Mouse (Mus musculus) T-helper 17 cell (primary cell): ENCODE results near the gene Glis1.

ENCODE experiments used
- in situ Hi-C, 2 experiments: fragments of 300-600 bp; cut with MboI, MseI; formaldehyde crosslinking; loops; 1 replicate in 1 of 2; 2 replicates in 1 of 2; pipeline ENCODE4 v1.15.1; 2025; ENCODE audit warnings: high pct_unique_total_duplicates in 2 of 2

Glis1 gene

GRCm38 (mm10) chr4:107680311-107681098, 246.1 kb downstream of the Glis1 start:
- in situ Hi-C loops, result no loop called here

GRCm38 (mm10) chr4:107681099-107681849, 246.9 kb downstream of the Glis1 start:
- in situ Hi-C loops, result no loop called here

GRCm38 (mm10) chr4:107683006-107683756, 248.8 kb downstream of the Glis1 start:
- in situ Hi-C loops, result no loop called here

GRCm38 (mm10) chr4:107684130-107684529, 249.7 kb downstream of the Glis1 start, which contains the start of gene Dmrtb1:
TSS of gene Dmrtb1 (minus strand) at chr4:107684230.
- in situ Hi-C loops, result no loop called here
